Mouse (Mus musculus): ENCODE results near the gene Plin2. TPM values are rescaled to one million over a fixed set of nuclear protein-coding genes. Genes with fewer than 3 reads are reported as not detected.

Gene Plin2
- 10 to 100 TPM; 56.6 to 69.7 TPM for total RNA-seq (2021)
- long read RNA-seq, experiment 1, transcript Plin2-201 (8 exons, 1,888 nt), result major isoform, 38 of 65 reads
- long read RNA-seq, experiment 1, partial matches to known transcripts, result 0 of 65 reads
- long read RNA-seq, experiment 1, other reads (novel, unspliced or antisense), result 27 of 65 reads
- long read RNA-seq, experiment 2, transcript Plin2-201 (8 exons, 1,888 nt), result major isoform, 39 of 78 reads
- long read RNA-seq, experiment 2, partial matches to known transcripts, result 2 of 78 reads
- long read RNA-seq, experiment 2, other reads (novel, unspliced or antisense), result 37 of 78 reads

- intact Hi-C loops (cut with DNase I; ENCODE audit: low total_unique reads), result no loop called here
Measured at GRCm38 (mm10) chr4:86669780-86670201, at the start of gene Plin2. Plin2 (minus strand) TSS chr4:86670060.

DNA sequence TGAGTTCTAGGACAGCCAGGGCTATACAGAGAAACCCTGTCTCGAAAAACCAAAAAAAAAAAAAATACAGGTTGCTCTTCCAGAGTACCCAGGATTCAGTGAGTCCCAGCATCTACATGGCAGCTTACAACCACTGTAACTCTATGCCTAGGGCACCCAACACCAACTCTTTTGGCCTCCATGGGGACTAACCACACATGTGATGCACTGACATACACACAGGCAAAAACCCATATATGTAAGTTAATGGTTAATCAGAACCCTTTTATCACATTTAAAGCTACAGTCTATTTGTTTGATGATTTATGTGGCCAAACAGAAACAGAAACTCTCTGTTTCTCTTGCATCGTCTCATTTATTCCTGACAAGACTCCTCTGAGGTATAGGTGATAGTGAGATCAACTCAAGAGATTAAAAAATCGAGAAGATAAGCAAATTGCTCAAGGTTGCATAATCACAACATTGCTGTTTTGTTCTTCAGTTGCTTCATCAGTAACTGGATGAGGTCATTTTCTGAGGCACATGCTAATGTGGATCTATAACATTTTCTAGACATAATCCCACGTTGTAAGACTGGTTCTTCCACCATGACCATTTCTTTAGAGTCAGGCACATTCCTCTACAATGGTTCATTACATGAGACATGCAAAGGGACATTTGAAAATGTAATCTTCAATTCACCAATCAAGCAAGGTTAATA lies 49.2 kb upstream of the Plin2 start:
- intact Hi-C loops (cut with DNase I; ENCODE audit: low total_unique reads), result no loop called here
- DNase-seq, result no peak

More at GRCm38 (mm10) chr4:86669780-86670201, at the start of gene Plin2:
- DNase-seq, result peak; percentile 80

DNA sequence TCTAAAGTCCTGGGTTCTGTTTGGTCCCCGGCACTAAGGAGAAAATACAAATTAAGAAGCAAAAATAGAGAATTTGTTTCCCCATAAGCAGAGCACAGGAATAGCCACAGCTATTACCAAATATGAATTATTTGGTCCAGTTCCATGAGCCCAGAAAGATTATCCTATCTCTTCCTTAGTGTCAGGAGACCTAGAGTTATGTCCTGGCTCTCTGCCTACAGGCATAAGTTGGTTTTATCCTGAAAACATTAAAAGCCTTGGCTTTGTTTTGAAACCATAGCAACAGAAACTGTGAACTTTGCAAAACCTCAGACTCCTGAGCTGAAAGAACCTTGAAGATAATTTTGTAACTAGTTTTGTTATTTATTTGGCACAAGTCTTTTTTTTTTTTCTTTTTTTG lies 47.3 kb upstream of the Plin2 start:
- intact Hi-C loops (cut with DNase I; ENCODE audit: low total_unique reads), result no loop called here

DNA sequence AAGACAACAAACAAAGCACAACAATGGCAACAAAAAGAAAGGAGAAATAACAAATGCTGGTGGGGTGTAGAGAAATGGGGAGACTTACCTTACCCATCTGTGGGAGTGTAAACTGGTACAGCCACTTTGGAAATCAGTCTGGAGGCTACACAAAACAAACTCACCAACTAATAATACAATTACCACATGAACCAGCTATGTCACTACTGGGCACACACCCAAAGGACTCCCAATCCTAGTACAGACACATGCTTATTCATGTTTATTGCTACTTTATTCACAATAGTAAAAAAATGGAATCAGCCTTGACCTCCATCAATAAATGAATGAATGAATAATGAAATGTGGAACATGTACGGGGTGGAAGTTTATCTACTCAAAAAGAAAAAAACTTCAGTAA lies 45.5 kb upstream of the Plin2 start:
- peak; percentile 34 for DNase-seq
- intact Hi-C loops (cut with DNase I; ENCODE audit: low total_unique reads), result no loop called here

More for the DNA sequence above, 47.3 kb upstream of the Plin2 start:
- no peak for DNase-seq

- no peak for DNase-seq
- intact Hi-C loops (cut with DNase I; ENCODE audit: low total_unique reads), result no loop called here
Measured at GRCm38 (mm10) chr4:86713518-86713917, 43.7 kb upstream of the Plin2 start.

DNA sequence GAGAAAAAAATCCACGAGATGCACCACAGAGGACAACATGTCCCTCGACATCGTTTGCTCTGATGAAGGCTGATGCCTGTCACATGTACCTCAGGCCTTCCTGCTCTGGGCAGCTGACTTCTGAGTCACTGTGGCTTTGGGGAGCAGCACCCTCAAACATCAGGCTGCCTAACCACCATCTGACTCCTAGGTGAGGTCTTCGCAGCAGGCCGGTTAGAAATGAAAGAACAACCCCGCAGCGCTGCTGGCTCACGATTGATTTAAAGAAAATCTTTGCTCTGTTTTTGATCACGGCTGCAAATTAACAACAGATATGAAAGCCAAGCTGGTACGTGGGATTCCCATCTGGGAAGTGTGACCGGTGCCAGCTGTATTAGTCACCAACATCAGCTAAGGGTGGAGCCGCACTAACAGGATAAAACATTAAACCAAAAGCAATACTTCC lies 42.9 kb upstream of the Plin2 start:
- DNase-seq, result peak; percentile 50
- intact Hi-C loops (cut with DNase I; ENCODE audit: low total_unique reads), result no loop called here

DNA sequence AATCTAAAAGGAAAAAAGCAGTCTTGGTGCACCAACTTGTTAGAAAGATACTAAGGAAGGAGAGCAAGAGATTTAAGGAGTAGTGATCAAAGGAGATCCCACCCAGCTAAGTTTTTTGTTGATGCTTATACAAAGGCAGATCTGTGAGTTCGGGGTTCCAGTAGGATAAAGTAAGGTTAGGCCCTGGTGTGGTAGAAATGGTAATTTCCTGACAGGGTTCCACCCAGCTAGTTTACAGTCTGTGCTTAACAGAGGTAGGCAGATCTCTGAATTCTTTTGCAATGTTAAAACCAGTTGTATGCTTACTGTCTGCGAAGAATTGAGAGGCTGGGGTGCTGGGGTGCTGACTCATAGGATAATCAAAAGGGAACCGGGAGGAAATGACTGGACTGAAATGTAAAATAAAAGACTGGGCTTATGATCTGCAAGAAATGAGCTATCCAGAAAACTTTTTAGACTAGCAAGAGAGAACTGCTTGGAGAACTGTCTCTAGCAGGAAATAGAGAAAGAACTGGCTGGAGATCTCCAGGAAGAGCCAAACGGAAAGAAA lies 40.9 kb upstream of the Plin2 start:
- intact Hi-C loops (cut with DNase I; ENCODE audit: low total_unique reads), result no loop called here
- DNase-seq, result no peak

DNA sequence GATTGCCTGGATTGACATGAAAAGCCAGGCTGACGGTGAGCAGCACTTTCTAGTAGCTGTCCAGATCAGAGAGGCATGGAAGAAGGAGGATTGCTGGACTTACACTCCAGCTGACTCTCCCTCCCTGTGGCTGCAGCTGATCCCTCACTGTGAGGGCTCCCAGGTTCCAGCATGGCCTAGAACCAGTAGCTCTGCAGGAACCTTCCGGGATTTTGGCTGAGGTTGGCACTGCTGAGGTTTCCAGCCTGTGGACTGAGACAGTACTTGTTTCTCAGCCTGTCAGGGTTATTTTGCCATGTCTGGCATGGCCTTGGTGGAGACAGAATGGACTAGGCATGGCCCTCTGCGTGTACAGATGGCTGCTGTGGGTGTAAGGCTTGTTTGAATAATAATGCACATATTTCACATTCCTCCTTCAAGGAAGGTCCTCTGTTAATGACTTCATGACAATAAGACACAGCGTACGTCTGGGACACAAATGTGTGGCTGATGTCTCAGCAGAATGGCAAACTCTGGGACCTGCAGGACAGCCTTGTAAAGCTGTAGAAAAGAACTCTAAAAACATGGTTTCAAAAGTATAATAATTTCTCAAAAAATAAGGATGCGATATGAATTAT lies 40.3 kb upstream of the Plin2 start:
- intact Hi-C loops (cut with DNase I; ENCODE audit: low total_unique reads), result no loop called here
- DNase-seq, result no peak

- DNase-seq, result no peak
Measured at GRCm38 (mm10) chr4:86708801-86709200, 38.9 kb upstream of the Plin2 start.

GRCm38 (mm10) chr4:86699161-86699865 lies 29.5 kb upstream of the Plin2 start:
- intact Hi-C loops (cut with DNase I; ENCODE audit: low total_unique reads), result no loop called here
- DNase-seq, result no peak

More at GRCm38 (mm10) chr4:86708801-86709200, 38.9 kb upstream of the Plin2 start:
- intact Hi-C loops (cut with DNase I; ENCODE audit: low total_unique reads), result no loop called here

DNA sequence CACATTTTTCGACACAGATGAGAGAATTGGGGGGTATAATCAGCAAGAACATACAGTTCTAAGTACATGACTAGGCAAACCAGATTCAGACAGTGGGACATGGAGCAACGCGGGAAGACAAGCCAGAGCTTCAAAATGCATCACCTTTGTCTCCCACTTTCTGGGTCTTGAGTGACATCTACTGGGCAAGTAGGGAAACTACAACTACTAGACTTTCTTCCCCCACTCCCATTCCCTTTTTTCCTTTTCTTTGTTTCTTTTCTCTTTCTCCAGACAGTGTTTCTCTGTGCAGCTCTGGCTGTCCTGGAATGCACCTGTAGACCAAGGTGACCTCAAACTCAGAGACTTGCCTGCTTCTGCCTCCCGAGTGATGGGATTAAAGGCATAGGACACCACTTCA lies 27.0 kb upstream of the Plin2 start:
- DNase-seq, result no peak
- intact Hi-C loops (cut with DNase I; ENCODE audit: low total_unique reads), result no loop called here

- intact Hi-C loops (cut with DNase I; ENCODE audit: low total_unique reads), result loop anchor here (2.0 kb wide), 1 partner anchor 42 kb away; no protein-coding TSS in a partner anchor
- peak; percentile 55 for DNase-seq
Measured at GRCm38 (mm10) chr4:86695081-86695480, 25.2 kb upstream of the Plin2 start.

DNA sequence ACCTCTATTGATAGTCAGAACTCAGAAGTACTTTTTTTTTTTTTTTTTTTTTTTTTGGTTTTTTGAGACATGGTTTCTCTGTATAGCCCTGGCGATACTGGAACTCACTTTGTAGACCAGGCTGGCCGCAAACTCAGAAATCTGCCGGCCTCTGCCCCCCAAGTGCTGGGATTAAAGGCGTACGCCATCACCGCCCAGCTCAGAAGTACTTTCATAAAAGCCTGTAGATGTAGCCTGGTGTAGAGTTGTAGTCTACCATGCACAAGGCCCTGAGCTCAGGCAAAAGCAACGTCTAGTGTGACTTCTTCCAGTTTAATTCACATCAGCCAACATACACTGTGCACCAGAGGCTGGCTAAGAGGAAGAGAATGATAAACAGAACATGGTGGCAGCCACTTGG lies 23.1 kb upstream of the Plin2 start:
- no peak for DNase-seq
- intact Hi-C loops (cut with DNase I; ENCODE audit: low total_unique reads), result no loop called here

DNA sequence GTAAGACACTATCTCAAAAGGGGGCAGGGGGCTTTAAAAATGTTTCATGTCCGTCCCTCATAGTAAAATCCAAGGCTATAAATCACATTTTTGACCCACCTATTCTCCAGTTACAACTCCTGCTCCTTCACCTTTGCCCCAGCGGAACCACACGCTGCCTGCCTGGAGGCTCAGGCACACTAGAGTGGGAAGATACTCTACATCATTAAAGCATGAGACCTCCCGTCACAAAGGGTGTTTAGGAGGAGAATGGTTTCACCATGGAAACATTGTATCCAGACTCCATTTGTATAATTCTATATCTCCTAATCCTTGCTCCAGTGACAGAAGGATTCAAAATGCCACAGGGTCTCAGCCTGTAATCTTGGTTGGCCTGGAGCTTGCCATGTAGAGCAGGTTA lies 21.4 kb upstream of the Plin2 start:
- intact Hi-C loops (cut with DNase I; ENCODE audit: low total_unique reads), result no loop called here
- no peak for DNase-seq

DNA sequence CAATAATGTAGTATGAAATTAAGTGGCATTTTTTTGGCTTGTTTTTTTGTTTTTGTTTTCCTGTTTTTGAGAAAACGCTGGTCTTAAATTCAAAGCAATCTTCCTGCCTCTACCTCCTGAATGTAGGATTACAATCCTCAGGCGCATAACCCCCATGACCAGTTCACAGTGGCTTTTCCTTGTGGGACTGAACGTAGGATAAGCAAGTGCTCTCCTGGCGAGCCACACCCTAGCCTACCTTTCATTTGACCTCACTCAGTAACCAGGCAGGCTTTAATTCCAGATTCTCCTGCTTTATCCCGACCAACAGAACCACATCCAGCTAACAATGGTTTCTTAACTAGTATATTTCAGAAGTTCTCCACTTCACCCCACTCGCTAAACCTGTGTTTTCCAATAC lies 20.9 kb upstream of the Plin2 start:
- intact Hi-C loops (cut with DNase I; ENCODE audit: low total_unique reads), result no loop called here

DNA sequence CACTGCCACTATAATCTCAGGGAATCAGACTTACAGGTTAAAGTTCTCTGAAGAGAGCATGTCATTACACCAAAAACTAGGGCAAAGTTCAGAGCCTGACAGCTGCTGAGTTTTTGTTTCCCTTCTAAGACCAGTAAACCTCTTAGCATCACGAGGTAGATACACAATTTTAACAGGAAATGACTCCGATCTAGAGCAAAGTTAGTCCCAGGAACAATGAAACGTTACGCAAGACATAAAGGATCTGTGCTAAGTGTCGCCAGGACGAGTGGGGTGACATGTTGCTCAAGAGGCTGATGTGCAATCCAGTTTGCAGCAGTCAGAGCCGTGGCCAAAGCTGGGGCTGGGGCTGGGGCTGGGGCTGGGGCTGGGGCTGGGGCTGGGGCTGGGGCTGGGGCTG lies 20.3 kb upstream of the Plin2 start:
- intact Hi-C loops (cut with DNase I; ENCODE audit: low total_unique reads), result no loop called here
- DNase-seq, result no peak

More for the DNA sequence above, 20.9 kb upstream of the Plin2 start:
- DNase-seq, result no peak

DNA sequence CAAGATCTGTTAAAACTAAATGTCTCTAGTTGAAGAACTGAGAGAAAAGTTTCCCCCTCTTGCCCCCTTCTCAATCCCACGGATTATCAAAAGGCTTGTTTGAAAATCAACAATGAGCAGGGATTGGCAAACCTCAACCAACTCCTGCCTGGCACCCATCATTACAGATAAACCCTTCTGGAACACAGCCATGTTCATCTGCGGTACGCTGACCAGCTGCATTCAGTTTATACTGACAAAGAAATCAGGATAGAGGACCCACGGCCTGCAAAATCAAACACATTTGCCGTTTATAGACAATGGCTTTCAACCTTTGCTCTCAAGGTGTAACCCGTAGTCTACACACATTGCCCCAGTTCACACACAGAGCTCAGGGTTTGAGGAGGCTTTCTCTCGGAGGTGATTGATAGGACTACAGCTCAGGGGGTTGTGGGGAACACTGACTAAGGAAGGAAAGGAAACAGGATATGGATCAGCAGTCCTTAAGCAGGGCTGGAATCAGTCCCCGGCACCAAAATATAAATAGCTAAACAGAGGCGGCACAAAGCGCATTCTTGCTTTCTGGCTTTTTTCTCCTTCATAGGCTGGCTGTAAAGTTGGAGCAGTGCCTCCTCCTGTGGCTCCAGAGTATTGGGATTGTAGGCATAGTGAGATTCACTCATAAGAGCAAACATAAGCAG lies 19.3 kb upstream of the Plin2 start:
- no peak for DNase-seq
- intact Hi-C loops (cut with DNase I; ENCODE audit: low total_unique reads), result no loop called here

DNA sequence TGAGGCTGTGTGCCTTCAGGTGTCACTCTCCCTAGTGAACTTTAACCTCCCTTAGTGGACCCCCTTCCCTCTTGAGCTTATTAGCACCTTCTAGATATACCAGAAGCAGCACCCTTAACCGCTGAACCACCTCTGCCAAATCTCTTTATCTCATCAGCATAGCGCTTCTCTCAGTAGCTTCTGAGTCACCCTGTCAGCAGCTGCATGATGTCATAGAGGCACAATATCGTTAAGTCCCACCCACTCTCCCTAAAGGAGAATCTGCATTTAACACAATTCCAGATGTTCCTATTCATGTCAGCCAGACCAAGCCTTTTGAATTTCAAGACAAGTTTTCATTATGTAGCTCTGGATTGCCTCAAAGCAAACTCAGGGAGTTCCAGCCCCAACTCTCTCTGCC lies 16.7 kb upstream of the Plin2 start:
- intact Hi-C loops (cut with DNase I; ENCODE audit: low total_unique reads), result no loop called here
- DNase-seq, result no peak

GRCm38 (mm10) chr4:86686009-86686366 lies 16.1 kb upstream of the Plin2 start:
- no peak for DNase-seq
- intact Hi-C loops (cut with DNase I; ENCODE audit: low total_unique reads), result no loop called here
